Comparison of ENCODE assay signal across 22 mouse cellular contexts in genomic region chr4:153850186-153850585, GRCm38 (mm10).
DNase-seq lines count a peak whose midpoint lies in the region; ATAC-seq and TF ChIP-seq lines count a peak whose summit lies in the region.
"Had no signal": no experiment of that assay in that cellular context is flagged by ENCODE, and none has a peak within 500 bp of the region (broad histone marks: within the 10 kb centered on the region; RNA-seq: fewer than 3 reads in every experiment).

No protein-coding gene starts in this region.

- WGBS in hindbrain, embryonic 15.5 days, result 43% methylated on average over 11 of the region's 11 CpGs
- 44% methylated on average over 11 of the region's 11 CpGs for WGBS in hindbrain, postnatal 0 days
- 47% methylated on average over 11 of the region's 11 CpGs for WGBS in midbrain, embryonic 15.5 days
- 50% methylated on average over 11 of the region's 11 CpGs for WGBS in midbrain, postnatal 0 days
- 17% methylated on average over 11 of the region's 11 CpGs for WGBS in forebrain, embryonic 13.5 days
- WGBS in midbrain, embryonic 16.5 days, result 41% methylated on average over 11 of the region's 11 CpGs

- H3K27me3 ChIP-seq in hindbrain, embryonic 15.5 days, result no peaks in the 10 kb centered on the region
- H3K27me3 ChIP-seq in hindbrain, postnatal 0 days (ENCODE audit: insufficient read depth, low read length), result no peaks in the 10 kb centered on the region
- no peaks in the 10 kb centered on the region for H3K27me3 ChIP-seq in midbrain, embryonic 15.5 days (replicated peaks)
- H3K27me3 ChIP-seq in midbrain, postnatal 0 days (ENCODE audit: insufficient read depth, low read length), result no peaks in the 10 kb centered on the region
- H3K27me3 ChIP-seq in forebrain, embryonic 13.5 days, result peaks cover 2% of the 10 kb centered on the region; the same call in 1 of the 2 replicates
- no peaks in the 10 kb centered on the region for H3K27me3 ChIP-seq in midbrain, embryonic 16.5 days (ENCODE audit: control insufficient read depth, insufficient read depth, low read depth, low read length)

- no peaks in the 10 kb centered on the region for H3K36me3 ChIP-seq in hindbrain, embryonic 15.5 days
- H3K36me3 ChIP-seq in hindbrain, postnatal 0 days (ENCODE audit: insufficient read depth, low read length), result no peaks in the 10 kb centered on the region
- no peaks in the 10 kb centered on the region for H3K36me3 ChIP-seq in midbrain, embryonic 15.5 days (replicated peaks)
- no peaks in the 10 kb centered on the region for H3K36me3 ChIP-seq in midbrain, postnatal 0 days (ENCODE audit: insufficient read depth, low read length)
- no peaks in the 10 kb centered on the region for H3K36me3 ChIP-seq in forebrain, embryonic 13.5 days (ENCODE audit: poor library complexity, severe bottlenecking)
- H3K36me3 ChIP-seq in midbrain, embryonic 16.5 days (ENCODE audit: control insufficient read depth, insufficient read depth, low read length), result no peaks in the 10 kb centered on the region
- H3K36me3 ChIP-seq: heart, embryonic 10.5 days; heart, embryonic 13.5 days had no signal

- no peak overlapping the region for H3K27ac ChIP-seq in hindbrain, embryonic 15.5 days (replicated peaks)
- no peak overlapping the region for H3K27ac ChIP-seq in hindbrain, postnatal 0 days
- 0 out of 2 replicates have a peak overlapping the region, but pooled peaks have one; percentile 57 for H3K27ac ChIP-seq in midbrain, embryonic 15.5 days
- H3K27ac ChIP-seq in midbrain, postnatal 0 days (ENCODE audit: low read depth, low read length), result no peak overlapping the region
- no peak overlapping the region for H3K27ac ChIP-seq in forebrain, embryonic 13.5 days
- H3K27ac ChIP-seq in midbrain, embryonic 16.5 days (ENCODE audit: low read length), result peak overlapping the region; percentile 53
- H3K27ac ChIP-seq: heart, embryonic 10.5 days; heart, embryonic 13.5 days; hindbrain, embryonic 14.5 days had no signal

- peaks cover 35% of the 10 kb centered on the region for H3K4me1 ChIP-seq in hindbrain, embryonic 15.5 days (replicated peaks)
- H3K4me1 ChIP-seq in hindbrain, postnatal 0 days (ENCODE audit: insufficient read depth, low read length), result peaks cover 6% of the 10 kb centered on the region; the same call in 1 of the 2 replicates
- H3K4me1 ChIP-seq in midbrain, embryonic 15.5 days, result peaks cover 30% of the 10 kb centered on the region
- H3K4me1 ChIP-seq in midbrain, postnatal 0 days (ENCODE audit: insufficient read depth, low read length), result peaks cover 6% of the 10 kb centered on the region
- H3K4me1 ChIP-seq in forebrain, embryonic 13.5 days, result peaks cover 32% of the 10 kb centered on the region
- peaks cover 24% of the 10 kb centered on the region for H3K4me1 ChIP-seq in midbrain, embryonic 16.5 days (ENCODE audit: control insufficient read depth, insufficient read depth, low read length)
- H3K4me1 ChIP-seq: heart, embryonic 10.5 days; heart, embryonic 13.5 days had no signal

- peak; percentile 40; the same call in 1 of the 2 replicates for ATAC-seq in hindbrain, embryonic 15.5 days (ENCODE audit: low FRiP score, low read depth)
- no peak for ATAC-seq in hindbrain, postnatal 0 days
- ATAC-seq in midbrain, embryonic 15.5 days (replicated peaks), result peak; percentile 10; the same call in 1 of the 2 replicates
- ATAC-seq in midbrain, postnatal 0 days (ENCODE audit: low FRiP score), result no peak
- peak; percentile 16; the same call in 1 of the 2 replicates for ATAC-seq in forebrain, embryonic 13.5 days
- ATAC-seq in midbrain, embryonic 16.5 days, result no peak
- ATAC-seq: CD4-positive, CD25-positive, alpha-beta regulatory T cell, adult 4 months; intestine, embryonic 16.5 days had no signal

- TF ChIP-seq CTCF in hindbrain, postnatal 0 days (IDR thresholded peaks at IDR 0.05; ENCODE audit: low read depth), result no peak
- no peak for TF ChIP-seq CTCF in midbrain, postnatal 0 days (IDR thresholded peaks at IDR 0.05)

- no peak overlapping the region for H3K4me2 ChIP-seq in hindbrain, embryonic 15.5 days
- no peak overlapping the region for H3K4me2 ChIP-seq in hindbrain, postnatal 0 days (ENCODE audit: low read depth, low read length)
- no peak overlapping the region for H3K4me2 ChIP-seq in midbrain, embryonic 15.5 days
- H3K4me2 ChIP-seq in midbrain, postnatal 0 days (ENCODE audit: low read depth, low read length, poor library complexity, severe bottlenecking), result no peak overlapping the region
- H3K4me2 ChIP-seq in forebrain, embryonic 13.5 days, result no peak overlapping the region
- no peak overlapping the region for H3K4me2 ChIP-seq in midbrain, embryonic 16.5 days (ENCODE audit: low read length)
- H3K4me2 ChIP-seq: heart, embryonic 13.5 days; hindbrain, embryonic 14.5 days had no signal

- no peak overlapping the region for H3K9ac ChIP-seq in hindbrain, embryonic 15.5 days
- no peak overlapping the region for H3K9ac ChIP-seq in hindbrain, postnatal 0 days (replicated peaks; ENCODE audit: low read length)
- H3K9ac ChIP-seq in midbrain, embryonic 15.5 days, result no peak overlapping the region
- H3K9ac ChIP-seq in midbrain, postnatal 0 days (replicated peaks; ENCODE audit: low read length, poor library complexity, severe bottlenecking), result no peak overlapping the region
- no peak overlapping the region for H3K9ac ChIP-seq in forebrain, embryonic 13.5 days
- no peak overlapping the region for H3K9ac ChIP-seq in midbrain, embryonic 16.5 days (ENCODE audit: low read depth, low read length)
- H3K9ac ChIP-seq: heart, embryonic 13.5 days; hindbrain, embryonic 14.5 days had no signal

- no peaks in the 10 kb centered on the region for H3K9me3 ChIP-seq in hindbrain, embryonic 15.5 days
- no peaks in the 10 kb centered on the region for H3K9me3 ChIP-seq in hindbrain, postnatal 0 days (ENCODE audit: low read length)
- no peaks in the 10 kb centered on the region for H3K9me3 ChIP-seq in midbrain, embryonic 15.5 days
- no peaks in the 10 kb centered on the region for H3K9me3 ChIP-seq in midbrain, postnatal 0 days (ENCODE audit: low read length)
- no peaks in the 10 kb centered on the region for H3K9me3 ChIP-seq in forebrain, embryonic 13.5 days (replicated peaks)
- no peaks in the 10 kb centered on the region for H3K9me3 ChIP-seq in midbrain, embryonic 16.5 days (replicated peaks; ENCODE audit: control insufficient read depth, low read length, poor library complexity, severe bottlenecking)
- H3K9me3 ChIP-seq: heart, embryonic 10.5 days; heart, embryonic 13.5 days had no signal

- H3K4me3 ChIP-seq in hindbrain, embryonic 15.5 days, result no peak overlapping the region
- no peak overlapping the region for H3K4me3 ChIP-seq in hindbrain, postnatal 0 days (ENCODE audit: low read length)
- no peak overlapping the region for H3K4me3 ChIP-seq in midbrain, embryonic 15.5 days
- H3K4me3 ChIP-seq in midbrain, postnatal 0 days (ENCODE audit: low read depth, low read length), result no peak overlapping the region
- no peak overlapping the region for H3K4me3 ChIP-seq in forebrain, embryonic 13.5 days
- no peak overlapping the region for H3K4me3 ChIP-seq in midbrain, embryonic 16.5 days (ENCODE audit: low read depth, low read length)
- H3K4me3 ChIP-seq: heart, embryonic 10.5 days; heart, embryonic 13.5 days had no signal

- DNase-seq in hindbrain, postnatal 0 days (ENCODE audit: low spot score), result no peak
- DNase-seq in midbrain, postnatal 0 days (ENCODE audit: low spot score), result no peak
- no peak for DNase-seq in retina, postnatal 1 day
- DNase-seq in heart, adult 8-10 months (ENCODE audit: low spot score), result no peak
- DNase-seq: adrenal gland, adult 2 months; adrenal gland, postnatal 14 days; cerebellum, adult 18-20 months; cerebellum, adult 9-10 months; cerebellum, postnatal 14 days; gastrocnemius, postnatal 25 days; heart, adult 18-20 months; heart, postnatal 14 days; heart, postnatal 4 days had no signal

Comparison
In these comparisons a context has a peak if more than half of its experiments do, and no peak if none do; other contexts are left out.
1. ATAC-seq: peak in hindbrain, embryonic 15.5 days (single experiment), midbrain, embryonic 15.5 days (single experiment) and forebrain, embryonic 13.5 days (single experiment); none in hindbrain, postnatal 0 days (single experiment), midbrain, postnatal 0 days (single experiment) and midbrain, embryonic 16.5 days (single experiment).
2. H3K27ac ChIP-seq: peak in midbrain, embryonic 15.5 days (single experiment) and midbrain, embryonic 16.5 days (single experiment); none in hindbrain, embryonic 15.5 days (single experiment), hindbrain, postnatal 0 days (single experiment), midbrain, postnatal 0 days (single experiment) and forebrain, embryonic 13.5 days (single experiment).